Mouse (Mus musculus) right cerebral cortex, postnatal 36 days (tissue): ENCODE data around the gene Arl6ip4.

ENCODE experiments used
- DNase-seq, 2 experiments: peaks; one replicate each; pipeline ENCODE4 v3.0.0; 2022; ENCODE audit warnings: low spot score in 2 of 2, mixed read lengths in 1 of 2

Gene Arl6ip4

DNA sequence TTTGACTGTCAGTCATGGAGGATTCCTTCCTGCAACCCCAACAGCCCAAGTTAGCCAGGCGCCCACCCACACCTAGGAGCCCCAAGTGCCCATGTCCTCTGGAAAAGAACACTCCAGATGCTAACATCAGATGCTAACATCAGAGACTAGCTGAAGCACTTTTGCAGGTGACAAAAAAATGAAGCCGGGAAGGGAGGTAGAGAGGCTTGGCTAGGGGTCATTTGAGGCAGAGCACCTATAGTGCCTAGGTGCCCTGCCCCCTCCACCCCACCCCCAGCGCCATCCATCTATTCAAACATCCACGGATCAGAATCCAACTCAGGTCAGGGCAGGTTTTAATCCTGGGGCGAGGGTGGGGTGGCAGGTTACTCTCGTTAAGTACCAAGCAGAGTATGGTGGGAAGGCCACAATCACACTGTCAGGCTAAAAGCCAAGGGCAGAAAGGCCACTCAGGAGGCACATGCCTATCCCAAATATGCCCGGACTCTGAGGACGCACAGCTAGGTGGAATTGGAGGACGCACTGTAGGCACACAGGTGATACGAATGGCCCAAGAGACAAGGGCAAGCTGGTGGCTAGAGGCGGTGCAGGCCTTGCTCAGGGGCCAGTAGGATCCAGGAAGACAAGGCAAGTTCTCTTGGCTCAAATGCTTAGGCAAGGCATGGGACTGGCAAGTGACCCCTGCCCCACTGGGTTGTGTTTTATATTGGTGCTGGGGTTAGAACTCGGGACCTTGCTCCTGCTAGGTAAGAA is 21.9 kb upstream of the Arl6ip4 start:
- no peak for DNase-seq

DNA sequence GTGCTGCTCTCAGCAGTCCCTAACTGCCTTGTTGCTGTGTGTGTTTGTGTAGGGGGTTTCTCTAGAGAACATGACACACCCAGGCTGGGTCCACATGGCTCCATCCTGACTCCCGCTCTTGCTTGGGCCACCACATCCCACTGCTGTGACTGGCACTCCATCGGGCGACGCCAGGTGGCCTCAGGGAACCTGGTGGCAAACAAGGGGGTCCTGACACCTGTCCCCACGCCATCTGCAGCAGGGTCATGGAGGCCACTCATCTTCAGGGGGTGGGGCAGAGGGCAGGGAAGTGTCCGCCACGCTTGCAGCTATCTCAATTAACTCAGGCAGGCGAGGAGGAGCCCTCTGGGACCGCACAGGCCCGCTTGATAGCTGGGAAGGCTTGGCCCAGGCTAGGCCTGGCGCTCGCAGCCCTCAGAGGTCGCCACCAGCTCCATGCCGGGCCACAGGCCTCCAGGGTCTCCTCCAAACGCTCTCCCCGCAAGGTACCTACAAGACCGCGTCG is 20.8 kb upstream of the Arl6ip4 start:
- DNase-seq, result no peak

- DNase-seq, result peak; percentile 93 to 96
Measured at GRCm38 (mm10) chr5:124095596-124096232, 20.2 kb upstream of the Arl6ip4 start, which contains the start of gene Abcb9. Abcb9 (minus strand) TSS chr5:124095798.

GRCm38 (mm10) chr5:124098923-124099322 is 17.0 kb upstream of the Arl6ip4 start:
- DNase-seq, result no peak

DNA sequence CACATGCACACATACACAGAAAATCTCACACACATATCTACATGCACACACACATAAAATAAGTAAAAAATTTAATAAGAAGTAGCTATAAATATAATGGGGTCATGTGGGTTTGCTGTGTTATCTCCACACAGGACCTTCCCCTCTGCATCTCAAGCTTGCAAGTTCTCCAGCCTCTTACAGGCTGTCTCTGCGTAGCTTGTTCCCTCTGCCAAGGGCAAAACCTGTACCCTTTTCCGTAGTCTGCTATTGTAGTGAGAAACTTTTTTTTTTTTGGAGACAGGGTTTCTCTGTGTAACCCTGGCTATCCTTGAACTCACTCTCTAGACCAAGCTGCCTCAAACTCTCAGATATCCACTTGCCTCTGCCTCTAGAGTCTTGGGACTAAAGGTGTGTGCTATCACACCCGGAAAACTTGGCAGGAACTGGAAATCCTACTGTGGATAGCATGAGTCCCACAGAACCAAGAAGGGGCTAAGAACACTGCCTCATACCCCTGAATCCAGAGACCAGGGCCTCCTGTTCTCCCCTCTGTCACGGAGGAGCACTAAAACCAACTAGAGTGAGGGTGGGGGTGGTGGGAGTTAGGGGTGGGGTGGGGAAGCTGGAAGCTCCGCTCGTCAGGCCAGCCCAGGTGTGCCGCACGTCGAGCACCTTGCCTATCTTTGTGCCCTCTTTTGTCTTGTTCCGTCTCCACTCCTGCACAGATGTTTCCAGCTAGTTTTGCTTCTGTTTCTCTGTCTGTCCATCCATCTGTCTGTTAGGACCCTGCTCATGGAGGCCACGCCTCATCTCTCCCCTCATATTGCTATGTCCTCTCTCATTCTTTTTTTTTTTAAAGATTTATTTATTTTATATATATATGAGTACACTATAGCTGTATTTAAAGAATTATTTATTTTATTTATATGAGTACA is 15.5 kb upstream of the Arl6ip4 start:
- DNase-seq, result no peak

DNA sequence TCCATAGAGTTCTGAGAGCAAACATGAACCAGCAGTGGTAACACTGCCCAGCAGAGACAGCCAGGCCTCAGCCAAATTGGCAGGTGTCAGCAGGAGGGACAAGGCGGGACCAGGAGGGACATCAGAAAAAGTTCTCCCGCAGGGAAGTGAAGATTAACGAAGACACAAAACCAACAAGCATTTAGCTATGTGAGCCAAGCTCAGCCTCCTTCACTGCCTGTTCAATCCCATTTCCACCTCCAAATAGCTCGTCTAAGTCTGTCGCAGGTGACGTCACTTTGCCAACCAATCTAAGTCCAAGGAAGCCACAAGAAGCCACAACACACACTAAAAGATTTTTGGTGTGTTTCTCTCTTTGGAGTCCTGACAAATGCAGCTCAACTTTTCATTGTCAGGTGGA is 13.6 kb upstream of the Arl6ip4 start:
- no peak for DNase-seq

DNA sequence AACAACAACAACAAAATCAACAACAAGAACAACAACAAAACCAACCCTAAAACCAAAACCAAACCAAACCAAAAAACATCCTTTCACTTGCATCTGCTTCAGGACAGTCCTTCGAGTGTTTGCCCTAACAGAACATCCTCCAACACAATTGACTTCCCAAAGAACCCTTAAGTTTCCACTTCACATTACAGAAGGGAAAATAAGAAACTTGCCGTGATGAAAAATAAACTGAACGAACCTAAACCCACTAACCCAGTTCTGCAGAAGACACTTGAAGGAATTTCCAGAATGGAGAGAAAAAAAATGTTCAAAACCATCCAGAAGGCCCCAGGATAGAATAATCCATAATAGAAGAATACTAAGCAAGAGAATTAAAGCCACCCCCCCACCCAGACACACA is 12.9 kb upstream of the Arl6ip4 start:
- no peak for DNase-seq

DNA sequence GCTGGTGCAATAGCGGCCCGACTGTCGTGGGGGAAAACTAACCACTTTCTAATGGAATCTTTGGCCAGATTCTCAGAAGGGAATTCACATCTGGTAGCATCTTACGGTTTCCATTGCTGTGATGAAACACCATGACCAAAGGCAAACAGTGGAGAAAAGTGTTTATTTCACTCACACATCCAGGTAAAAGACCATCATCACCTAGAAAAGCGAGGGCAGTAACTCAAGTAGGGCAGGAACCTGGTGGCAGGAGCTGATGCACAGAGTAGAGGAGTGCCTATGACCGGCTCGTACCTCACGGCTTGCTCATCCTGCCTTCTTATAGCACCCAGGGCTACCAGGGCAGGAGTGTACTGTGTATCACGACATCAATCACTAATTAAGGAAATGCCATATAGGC is 12.3 kb upstream of the Arl6ip4 start:
- no peak for DNase-seq

- no peak for DNase-seq
Measured at GRCm38 (mm10) chr5:124111077-124111741, 4.7 kb upstream of the Arl6ip4 start.

DNA sequence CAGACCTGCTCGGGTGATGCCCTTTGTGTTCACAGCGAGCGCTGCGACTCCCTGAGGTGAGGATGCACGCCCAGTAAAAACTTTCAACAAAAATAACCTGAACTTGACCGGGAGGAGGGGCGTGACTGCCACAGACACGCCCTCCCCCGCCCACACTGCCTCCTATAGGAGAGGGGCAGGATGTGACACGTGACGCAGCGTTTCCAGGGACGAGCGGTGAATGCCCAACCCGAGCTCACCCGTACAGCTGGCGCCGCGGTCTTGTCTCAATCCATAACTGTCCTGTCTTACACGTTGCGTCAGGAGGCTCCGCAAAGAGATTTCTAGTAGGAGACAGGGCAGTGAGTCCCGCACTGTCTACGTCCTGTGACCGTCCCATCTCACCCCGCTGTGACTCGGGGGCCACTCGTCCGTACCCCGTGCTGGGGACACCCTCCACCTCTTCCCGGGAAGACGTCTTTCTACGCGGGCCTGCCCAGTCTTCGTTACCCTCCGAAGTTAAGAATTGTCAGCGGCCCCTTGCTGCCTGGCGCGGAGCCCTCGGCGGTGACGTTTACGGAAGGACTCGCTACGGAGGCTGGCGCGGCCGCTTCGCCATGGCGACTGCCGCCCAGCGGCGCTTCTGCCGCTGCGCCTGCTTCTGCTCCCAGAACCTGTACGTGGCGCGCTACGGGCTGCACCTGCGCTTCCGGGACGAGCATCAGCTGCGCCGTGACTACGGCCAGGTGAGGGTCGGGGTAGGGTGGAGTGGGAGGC is 4.0 kb upstream of the Arl6ip4 start, which contains the start of gene Ogfod2:
Gene Ogfod2 (plus strand): TSS at position 556 of the 756 bp plus-strand sequence.
- DNase-seq, result peak; percentile 89 to 90

DNA sequence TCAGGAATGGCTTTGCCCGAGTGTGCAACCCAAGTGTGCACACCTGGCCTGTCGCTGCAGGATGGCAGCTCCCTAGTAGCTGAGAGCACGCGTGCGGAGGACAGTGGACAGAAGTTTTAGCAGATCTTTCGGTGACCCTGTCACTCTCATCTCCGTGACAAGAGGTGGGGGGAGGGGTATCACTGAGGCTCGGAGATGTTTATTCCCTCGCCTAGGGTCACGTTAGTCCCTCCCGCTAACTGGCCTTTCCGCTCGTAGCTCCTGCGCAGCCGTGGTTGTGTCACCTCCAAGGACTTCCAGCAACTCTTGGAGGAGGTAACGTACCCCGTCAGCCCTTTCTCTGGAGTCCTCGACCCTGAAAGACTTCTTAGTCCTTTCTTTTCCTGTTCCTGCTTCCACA is 3.4 kb upstream of the Arl6ip4 start:
- DNase-seq, result no peak

DNA sequence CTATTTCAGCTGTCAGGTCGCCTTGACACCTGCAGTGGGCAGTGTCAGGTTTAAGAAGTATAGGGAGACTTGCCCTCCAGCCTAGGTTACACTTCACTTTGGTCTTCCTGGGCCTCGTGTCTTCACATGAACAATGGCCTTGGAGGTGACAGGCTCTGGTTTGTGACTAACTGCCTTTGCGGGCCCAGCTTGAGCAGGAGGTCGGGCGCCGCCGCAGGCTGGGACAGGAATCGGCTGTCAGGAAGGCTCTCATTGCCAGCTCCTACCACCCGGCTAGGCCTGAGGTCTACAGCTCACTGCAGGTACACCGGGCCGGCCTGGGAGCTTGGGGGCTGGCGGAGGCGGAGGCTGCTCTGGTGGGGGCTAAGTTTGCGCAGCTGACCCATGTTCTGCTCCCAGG is 2.9 kb upstream of the Arl6ip4 start:
- no peak for DNase-seq

DNA sequence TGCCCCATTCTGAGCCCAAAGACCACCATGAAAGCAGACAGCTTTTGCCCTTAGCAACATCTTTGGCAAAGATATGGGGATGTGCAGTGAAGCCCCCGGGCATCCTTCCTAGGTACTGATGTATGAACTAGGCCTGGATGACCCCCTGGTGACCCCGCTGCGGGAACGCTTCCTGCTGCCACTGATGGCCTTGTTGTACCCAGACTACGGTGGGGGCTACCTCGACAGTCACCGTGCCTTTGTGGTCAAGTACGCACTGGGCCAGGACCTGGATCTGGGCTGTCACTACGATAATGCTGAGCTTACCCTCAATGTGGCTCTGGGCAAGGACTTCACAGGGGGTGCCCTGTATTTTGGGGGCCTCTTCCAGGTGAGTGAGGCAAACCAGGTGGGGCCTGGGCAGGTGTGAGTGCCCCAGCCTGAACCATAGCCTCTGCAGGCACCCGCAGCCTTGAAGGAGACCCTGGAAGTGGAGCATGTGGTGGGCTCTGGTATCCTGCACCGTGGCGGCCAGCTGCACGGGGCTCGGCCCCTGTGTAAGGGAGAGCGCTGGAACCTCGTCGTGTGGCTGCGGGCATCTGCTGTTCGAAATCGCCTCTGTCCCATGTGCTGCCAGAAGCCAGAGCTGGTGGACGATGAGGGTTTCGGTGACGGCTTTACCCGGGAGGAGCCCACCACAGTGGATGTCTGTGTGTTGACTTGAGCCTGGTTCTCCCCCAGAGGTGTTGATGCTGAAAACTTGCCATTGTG is 1.4 kb upstream of the Arl6ip4 start:
- DNase-seq, result no peak

DNA sequence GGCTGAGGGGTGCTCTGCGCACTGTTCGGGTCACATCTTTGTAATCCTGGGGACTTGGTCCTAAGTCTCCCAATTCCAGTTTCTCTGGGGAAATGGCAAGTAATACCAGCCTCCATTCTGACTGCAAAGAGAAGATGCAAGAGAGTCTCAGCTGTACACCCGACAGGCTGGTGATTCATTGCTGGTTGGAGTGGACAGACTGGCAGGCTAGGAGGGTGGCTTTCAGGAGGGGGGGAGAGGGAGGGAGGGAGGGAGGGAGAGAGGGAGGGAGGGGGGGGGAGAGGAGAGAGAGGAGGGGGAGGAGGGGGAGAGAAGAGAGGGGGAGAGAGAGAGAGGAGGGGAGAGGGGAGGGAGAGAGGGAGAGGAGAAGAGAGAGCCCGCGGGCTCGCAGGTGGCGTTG is 358 bp upstream of the Arl6ip4 start:
- no peak for DNase-seq

DNA sequence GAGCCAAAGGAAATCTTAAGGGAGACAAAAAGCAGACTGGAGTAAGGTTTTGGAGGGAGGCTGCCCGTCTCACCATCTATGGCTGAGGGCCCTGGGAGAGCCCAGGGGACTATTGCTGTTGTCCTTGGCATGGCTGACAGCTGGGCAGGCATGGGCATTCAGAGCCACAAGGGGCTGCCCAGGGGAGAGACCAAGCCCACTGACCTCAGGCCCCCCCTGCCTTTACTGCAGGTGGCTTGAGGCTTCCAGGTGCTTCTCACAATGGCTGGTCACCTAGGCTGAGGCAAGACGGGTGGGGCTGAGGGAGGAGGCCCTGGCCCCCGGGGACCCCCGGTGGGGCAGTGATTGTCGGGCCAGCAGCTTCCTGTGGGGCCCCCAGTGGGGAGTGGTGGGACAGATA is 3.3 kb downstream of the Arl6ip4 start:
- no peak for DNase-seq

- DNase-seq, result no peak
Measured at GRCm38 (mm10) chr5:124122357-124122756, 6.5 kb downstream of the Arl6ip4 start.

DNA sequence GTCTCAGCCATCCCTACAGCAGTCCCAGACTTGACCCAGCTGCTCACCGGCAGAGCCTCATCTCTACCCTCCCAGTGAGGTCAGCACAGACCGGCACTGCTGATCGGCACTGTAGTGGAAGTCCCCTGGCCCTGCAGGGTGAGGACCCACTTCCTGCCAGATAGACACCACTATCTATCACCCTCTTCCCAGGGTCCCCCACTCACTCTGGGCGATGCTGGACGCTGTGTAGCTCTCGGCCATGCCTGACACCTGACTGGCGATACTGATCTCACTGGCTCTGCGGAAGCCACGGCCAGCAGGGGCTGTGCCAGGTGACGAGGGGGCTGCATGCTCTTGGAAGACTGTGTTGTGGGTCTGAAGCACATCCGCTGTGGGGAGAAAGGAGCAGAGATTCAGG is 9.2 kb downstream of the Arl6ip4 start:
- no peak for DNase-seq

DNA sequence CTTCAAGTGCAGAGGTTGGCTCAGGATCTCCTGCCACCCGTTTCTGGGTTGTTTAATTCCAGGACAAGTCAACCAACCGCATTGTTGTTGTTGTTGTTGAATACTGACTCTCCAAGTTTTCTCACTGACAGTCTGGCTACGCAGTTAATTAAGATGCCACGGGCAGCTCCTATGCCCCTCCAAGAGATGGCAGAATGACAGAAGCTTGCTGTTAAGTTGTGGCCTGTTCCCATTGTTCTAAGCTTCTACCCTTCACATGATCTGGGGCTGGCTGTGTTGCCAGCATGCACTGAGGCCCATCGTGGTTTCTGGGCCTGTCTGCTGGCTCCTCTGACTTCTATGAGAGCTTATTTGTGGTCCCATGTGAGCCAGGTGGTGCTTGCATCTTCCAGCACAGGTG is 18.4 kb downstream of the Arl6ip4 start:
- DNase-seq, result no peak

DNA sequence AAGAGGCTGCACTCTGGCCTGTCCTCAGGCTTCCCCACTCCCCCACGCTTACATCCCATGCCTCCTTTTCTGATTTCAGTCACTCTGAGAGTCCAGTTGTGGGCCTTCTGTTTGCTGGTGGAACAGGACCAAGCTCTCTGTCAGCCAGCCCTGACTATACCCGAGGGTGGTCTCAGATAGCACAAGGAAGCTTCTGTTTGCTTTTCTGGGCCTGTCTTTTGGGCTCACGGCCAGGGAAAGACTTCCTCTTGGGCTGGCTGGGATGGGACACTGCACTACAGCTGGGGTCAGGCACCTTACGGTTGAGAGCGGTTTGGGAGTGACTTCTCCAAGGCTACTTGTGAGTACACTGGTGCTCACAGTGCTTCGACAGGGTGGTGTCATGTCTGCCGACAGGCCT is 22.2 kb downstream of the Arl6ip4 start:
- no peak for DNase-seq

GRCm38 (mm10) chr5:124149028-124149427 is 33.1 kb downstream of the Arl6ip4 start:
- no peak for DNase-seq
